Mouse (Mus musculus): ENCODE data around the gene Inha. TPM values are rescaled to one million over a fixed set of nuclear protein-coding genes. Genes with fewer than 3 reads are reported as not detected.

Gene Inha
- polyA plus RNA-seq, 1 experiment from 2014 or later = 13.8 TPM

DNA sequence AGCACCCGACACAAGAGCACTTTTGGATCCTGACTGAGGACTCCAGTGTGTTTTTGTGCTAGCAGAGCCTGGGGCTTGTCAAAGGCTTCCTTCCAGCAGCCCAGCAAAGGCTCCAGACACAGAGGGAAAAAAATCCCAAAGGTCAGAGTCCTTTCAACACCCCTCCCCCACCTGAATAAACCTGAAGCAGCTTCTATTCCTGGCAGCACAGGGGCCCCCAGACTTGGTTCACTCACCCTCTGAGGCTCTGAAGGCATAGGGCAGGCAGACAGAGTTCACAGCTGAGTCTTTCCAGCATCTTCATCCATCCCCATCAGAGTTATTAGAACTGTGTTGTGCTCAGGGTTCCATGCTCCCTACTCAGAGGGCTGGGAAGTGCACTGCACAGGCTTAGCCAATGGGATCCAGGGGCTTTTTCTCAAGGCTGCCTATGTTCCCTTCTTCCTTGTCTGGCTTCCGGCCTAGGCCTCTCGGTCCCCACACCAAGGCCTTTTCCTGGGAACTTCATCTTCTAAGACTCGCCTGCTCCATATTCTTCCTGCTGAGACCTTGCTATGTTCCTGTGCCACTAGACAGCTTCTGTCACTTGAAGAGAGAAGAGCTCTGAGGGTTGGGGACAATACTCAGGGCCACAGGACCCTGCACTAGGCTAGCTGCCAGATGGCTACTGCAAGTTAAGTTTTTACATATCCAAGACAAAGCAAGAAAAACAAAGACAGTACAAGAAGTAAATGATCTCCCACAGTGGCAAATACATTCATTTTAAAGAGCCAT, 4.7 kb downstream of the Inha start:
- Histone ChIP-seq H3K4me3 (no peak overlapping the region), H3K27ac (replicated peaks) (no peak overlapping the region), H3K27me3 (no peaks in the 10 kb centered on the region), H3K4me2 (replicated peaks) (no peak overlapping the region), H3K9me3 (no peaks in the 10 kb centered on the region), H3K4me1 (peaks cover 3% of the 10 kb centered on the region), H3K36me3 (no peaks in the 10 kb centered on the region), H3K9ac (replicated peaks) (no peak overlapping the region)
- ATAC-seq (replicated peaks) = no peak
- 65% methylated on average over 4 of the region's 4 CpGs for WGBS

DNA sequence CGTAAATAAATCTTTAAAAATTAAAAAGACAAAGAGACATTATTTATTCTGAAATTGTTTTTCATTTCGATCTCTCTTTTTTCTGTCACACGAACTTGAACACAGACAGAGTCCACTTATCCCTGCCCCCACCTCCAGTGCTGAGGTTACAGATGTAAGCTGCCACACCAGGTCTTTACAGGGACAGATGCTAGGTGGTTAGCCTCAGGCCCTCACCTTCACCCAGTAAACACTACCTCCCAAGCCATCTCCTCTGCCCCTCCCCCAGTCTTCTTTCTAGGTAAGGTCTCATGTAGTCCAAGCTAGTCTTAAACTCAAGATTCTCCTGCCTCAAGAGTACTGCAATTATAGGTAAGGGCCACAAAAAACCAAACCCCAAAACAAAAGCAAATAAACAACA, 5.7 kb downstream of the Inha start:
- Histone ChIP-seq H3K4me1 (no peaks in the 10 kb centered on the region), H3K27me3 (no peaks in the 10 kb centered on the region), H3K27ac (replicated peaks) (no peak overlapping the region), H3K4me2 (replicated peaks) (no peak overlapping the region), H3K9ac (replicated peaks) (no peak overlapping the region), H3K36me3 (no peaks in the 10 kb centered on the region), H3K9me3 (no peaks in the 10 kb centered on the region), H3K4me3 (no peak overlapping the region)
- WGBS = 90% methylated on average over 3 of the region's 3 CpGs
- ATAC-seq (replicated peaks) = no peak

DNA sequence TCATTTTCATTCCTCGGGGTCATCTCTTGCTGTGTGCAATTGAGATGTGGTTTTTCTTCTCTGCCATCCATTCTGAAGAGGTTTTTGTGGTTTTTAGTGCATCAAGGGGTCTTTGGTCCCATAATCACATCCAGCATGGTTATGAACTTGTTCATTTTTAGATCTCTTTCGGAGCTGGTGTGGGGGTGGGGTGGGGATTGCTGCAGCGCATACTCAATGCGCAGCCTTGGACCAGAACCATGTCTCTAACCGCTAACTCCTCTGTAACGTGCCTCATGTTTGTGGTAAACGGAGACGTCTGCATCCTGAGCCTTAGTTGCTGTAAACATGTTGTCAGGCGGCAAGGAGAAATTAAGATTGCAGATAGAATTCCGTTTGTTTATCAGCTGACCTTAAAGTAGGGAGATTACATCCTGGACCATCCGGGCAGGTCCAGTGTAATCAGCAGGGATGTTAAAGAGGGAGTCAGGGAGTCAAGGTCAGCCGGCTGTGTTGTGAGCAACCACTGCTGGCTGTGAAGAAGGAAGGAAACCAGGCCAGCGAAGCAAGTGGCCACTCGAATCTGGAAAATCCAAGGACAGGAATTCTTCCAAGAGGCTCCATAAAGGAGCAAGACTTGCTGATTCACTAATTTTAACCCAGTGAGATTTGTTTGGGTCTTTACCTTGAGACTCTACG, 10.0 kb downstream of the Inha start:
- Histone ChIP-seq H3K27me3 (no peaks in the 10 kb centered on the region), H3K4me2 (replicated peaks) (no peak overlapping the region), H3K9ac (replicated peaks) (no peak overlapping the region), H3K4me3 (no peak overlapping the region), H3K4me1 (peaks cover 5% of the 10 kb centered on the region; the same call in 1 of the 2 replicates), H3K27ac (replicated peaks) (no peak overlapping the region), H3K9me3 (no peaks in the 10 kb centered on the region), H3K36me3 (no peaks in the 10 kb centered on the region)
- 83% methylated on average over 15 of the region's 15 CpGs for WGBS
- ATAC-seq (replicated peaks) = no peak

DNA sequence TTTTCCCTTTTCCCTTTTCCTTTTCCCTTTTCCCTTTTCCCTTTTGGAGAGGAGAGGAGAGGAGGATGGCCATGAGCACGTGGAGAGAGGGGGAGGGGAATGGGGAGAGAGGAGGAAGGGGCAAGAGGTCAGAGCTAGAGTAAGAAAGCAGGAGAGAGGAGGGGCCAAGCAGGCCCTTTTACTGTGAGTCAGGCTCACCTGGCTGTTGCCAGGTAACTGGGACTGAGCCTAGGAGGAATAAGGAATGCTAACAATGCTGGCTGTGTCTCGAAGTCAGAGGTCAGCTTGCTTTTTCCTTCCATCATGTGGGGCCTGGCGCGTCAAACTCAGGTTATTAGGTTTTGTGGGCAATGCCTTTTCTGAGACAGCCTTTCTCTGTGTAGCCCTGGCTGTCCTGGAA, 11.1 kb downstream of the Inha start:
- 74% methylated on average over 4 of the region's 4 CpGs for WGBS

DNA sequence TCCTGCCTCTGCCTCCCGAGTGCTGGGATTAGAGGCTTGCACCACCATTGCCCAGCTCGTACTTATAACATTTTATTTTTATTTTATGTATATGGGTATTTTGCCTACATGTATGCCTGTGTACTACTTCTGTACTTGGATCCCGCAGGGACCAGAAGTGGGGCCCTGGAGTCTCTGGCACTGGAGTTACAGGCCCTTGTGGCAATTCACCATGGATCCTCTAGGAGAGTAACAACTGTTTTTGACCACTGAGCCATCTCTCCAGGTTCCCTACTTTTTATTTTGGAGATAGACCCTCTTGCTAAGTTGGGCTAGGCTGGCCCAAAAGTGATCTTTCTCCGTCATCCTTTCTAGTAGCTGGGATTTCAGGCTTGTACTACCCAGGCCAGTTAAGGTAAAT, 11.6 kb downstream of the Inha start:
- no peaks in the 10 kb centered on the region for H3K27me3 ChIP-seq
- WGBS = 95% methylated on average over 4 of the region's 4 CpGs
- peaks cover 11% of the 10 kb centered on the region; the same call in 1 of the 2 replicates for H3K4me1 ChIP-seq
- no peak overlapping the region for H3K9ac ChIP-seq (replicated peaks)
- no peaks in the 10 kb centered on the region for H3K9me3 ChIP-seq
- H3K36me3 ChIP-seq = no peaks in the 10 kb centered on the region
- ATAC-seq (replicated peaks) = no peak
- no peak overlapping the region for H3K27ac ChIP-seq (replicated peaks)
- H3K4me2 ChIP-seq (replicated peaks) = no peak overlapping the region
- H3K4me3 ChIP-seq = no peak overlapping the region

More for the DNA sequence above, 11.1 kb downstream of the Inha start:
- no peak for ATAC-seq (replicated peaks)
- peaks cover 11% of the 10 kb centered on the region; the same call in 1 of the 2 replicates for H3K4me1 ChIP-seq
- no peak overlapping the region for H3K4me2 ChIP-seq (replicated peaks)
- H3K9ac ChIP-seq (replicated peaks) = no peak overlapping the region
- no peaks in the 10 kb centered on the region for H3K27me3 ChIP-seq
- H3K4me3 ChIP-seq = no peak overlapping the region
- H3K27ac ChIP-seq (replicated peaks) = no peak overlapping the region
- H3K36me3 ChIP-seq = no peaks in the 10 kb centered on the region
- H3K9me3 ChIP-seq = no peaks in the 10 kb centered on the region

DNA sequence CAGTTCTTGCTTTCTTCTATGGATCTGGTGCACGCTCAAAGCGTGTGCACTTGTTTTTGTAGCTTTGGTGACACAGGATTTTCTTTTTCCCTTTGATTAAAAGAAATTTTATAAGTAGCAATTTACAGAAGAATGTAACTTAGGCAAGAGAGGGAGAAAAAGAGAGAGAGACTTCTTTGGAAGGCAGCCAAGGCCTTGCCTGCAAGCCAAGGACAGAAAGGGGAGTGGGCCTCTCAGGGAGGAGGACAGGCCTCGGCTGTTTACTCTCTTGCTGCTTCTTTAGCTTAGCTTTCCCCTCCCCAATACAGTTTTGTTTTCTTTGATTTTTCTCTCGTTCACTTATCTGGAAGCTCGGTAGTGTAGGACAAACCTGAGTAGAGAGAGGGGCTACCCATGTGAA, 12.7 kb downstream of the Inha start:
- no peak overlapping the region for H3K4me2 ChIP-seq (replicated peaks)
- H3K27ac ChIP-seq (replicated peaks) = no peak overlapping the region
- ATAC-seq (replicated peaks) = no peak
- no peaks in the 10 kb centered on the region for H3K27me3 ChIP-seq
- 61% methylated on average over 5 of the region's 5 CpGs for WGBS
- H3K4me3 ChIP-seq = no peak overlapping the region
- H3K9ac ChIP-seq (replicated peaks) = no peak overlapping the region
- no peaks in the 10 kb centered on the region for H3K9me3 ChIP-seq
- peaks cover 11% of the 10 kb centered on the region; the same call in 1 of the 2 replicates for H3K4me1 ChIP-seq
- no peaks in the 10 kb centered on the region for H3K36me3 ChIP-seq

DNA sequence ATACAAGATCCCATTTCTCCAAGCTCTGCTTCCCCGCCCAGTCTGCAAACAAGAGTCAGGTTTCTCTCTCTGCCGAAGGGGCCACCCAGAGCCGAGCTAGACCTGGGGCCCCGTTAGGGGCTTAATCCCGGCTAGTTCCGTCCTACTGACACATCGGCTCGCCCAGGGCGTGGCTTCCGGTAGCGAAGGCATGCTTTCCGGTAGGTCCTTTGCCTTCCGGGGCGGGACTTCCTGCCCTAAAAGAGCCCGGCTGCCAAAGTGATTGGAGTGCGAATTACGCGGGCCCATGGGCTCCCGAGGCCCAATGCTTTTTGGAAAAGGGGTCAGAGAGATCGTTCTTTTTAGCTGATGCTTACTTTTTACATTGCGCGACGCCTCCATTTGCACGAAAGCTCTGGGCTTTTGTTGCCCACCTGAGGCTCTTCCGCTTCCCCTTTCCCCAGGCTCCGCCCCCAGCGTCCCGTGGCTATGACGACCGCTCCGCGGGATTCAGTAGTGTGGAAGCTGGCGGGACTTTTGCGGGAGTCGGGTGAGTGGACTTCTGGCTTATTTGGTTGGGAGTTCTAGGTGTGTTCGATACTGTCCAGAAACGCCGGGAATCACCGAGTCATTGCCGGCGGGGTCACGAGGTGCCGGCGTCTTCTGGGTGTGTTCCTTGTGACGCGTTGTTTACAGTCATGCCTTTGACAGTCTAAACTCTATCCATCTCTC, 14.6 kb downstream of the Inha start, which contains the start of gene Stk11ip:
Gene Stk11ip, plus strand, starts transcription at position 209 of the 711 bp plus-strand sequence.
- peak; percentile 96 for ATAC-seq (replicated peaks)
- Histone ChIP-seq H3K36me3 (peaks cover 5% of the 10 kb centered on the region; the same call in 1 of the 2 replicates), H3K9ac (replicated peaks) (peak within 1 kb of the TSS; percentile 53), H3K27ac (replicated peaks) (peak within 1 kb of the TSS; percentile 87), H3K4me1 (peaks cover 11% of the 10 kb centered on the region; the same call in 1 of the 2 replicates), H3K4me3 (peak within 1 kb of the TSS; percentile 76), H3K9me3 (no peaks in the 10 kb centered on the region), H3K4me2 (replicated peaks) (peak within 1 kb of the TSS; percentile 75), H3K27me3 (no peaks in the 10 kb centered on the region)
- under 1% methylated on average over 46 of the region's 46 CpGs for WGBS

DNA sequence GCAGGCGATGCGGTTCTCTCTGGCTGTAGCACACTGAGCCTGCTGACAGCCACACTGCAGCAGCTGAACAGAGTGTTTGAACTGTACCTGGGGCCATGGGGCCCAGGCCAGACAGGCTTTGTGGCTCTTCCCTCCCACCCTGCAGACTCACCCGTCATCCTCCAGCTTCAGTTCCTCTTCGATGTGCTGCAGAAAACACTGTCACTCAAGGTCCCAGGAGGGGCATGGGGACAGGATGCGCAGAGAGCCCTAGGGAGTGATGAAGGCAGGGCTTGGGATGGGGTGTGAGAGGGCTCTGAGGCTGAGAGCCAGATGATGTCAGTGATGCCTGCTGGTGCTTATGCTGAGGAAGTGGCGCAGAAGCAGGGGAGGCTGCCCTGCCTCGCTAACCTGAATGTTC, 17.8 kb downstream of the Inha start:
- peaks cover 15% of the 10 kb centered on the region; the same call in 1 of the 2 replicates for H3K36me3 ChIP-seq
- WGBS = 94% methylated on average over 7 of the region's 7 CpGs
- H3K9me3 ChIP-seq = no peaks in the 10 kb centered on the region
- no peak overlapping the region for H3K27ac ChIP-seq (replicated peaks)
- no peaks in the 10 kb centered on the region for H3K27me3 ChIP-seq
- no peak overlapping the region for H3K4me2 ChIP-seq (replicated peaks)
- H3K4me3 ChIP-seq = no peak overlapping the region
- H3K4me1 ChIP-seq = peaks cover 11% of the 10 kb centered on the region; the same call in 1 of the 2 replicates
- H3K9ac ChIP-seq (replicated peaks) = no peak overlapping the region
- no peak for ATAC-seq (replicated peaks)

DNA sequence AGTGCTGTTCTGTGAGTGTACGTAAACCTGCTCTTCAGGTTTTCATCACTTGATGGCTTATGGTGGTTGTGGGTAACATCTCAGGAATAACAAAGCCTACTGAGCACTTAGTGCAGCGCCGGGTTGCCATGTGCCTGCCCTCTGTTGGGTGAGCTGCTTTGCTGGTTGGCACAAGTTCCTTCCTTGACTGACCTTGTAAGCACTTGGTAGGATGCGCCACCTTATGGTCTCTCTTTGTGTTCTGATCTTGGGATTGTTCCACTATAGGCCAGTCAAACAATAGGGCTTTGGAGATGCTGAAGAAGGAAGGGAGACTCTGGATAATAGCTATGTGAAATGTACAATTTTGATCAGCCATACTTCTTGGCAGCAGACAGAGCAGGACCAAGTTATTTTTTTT, 23.7 kb downstream of the Inha start:
- Histone ChIP-seq H3K4me2 (replicated peaks) (no peak overlapping the region), H3K9me3 (no peaks in the 10 kb centered on the region), H3K4me1 (no peaks in the 10 kb centered on the region), H3K27ac (replicated peaks) (no peak overlapping the region), H3K36me3 (peaks cover 25% of the 10 kb centered on the region), H3K9ac (replicated peaks) (no peak overlapping the region), H3K4me3 (no peak overlapping the region), H3K27me3 (no peaks in the 10 kb centered on the region)
- 84% methylated on average over 4 of the region's 4 CpGs for WGBS
- ATAC-seq (replicated peaks) = no peak

DNA sequence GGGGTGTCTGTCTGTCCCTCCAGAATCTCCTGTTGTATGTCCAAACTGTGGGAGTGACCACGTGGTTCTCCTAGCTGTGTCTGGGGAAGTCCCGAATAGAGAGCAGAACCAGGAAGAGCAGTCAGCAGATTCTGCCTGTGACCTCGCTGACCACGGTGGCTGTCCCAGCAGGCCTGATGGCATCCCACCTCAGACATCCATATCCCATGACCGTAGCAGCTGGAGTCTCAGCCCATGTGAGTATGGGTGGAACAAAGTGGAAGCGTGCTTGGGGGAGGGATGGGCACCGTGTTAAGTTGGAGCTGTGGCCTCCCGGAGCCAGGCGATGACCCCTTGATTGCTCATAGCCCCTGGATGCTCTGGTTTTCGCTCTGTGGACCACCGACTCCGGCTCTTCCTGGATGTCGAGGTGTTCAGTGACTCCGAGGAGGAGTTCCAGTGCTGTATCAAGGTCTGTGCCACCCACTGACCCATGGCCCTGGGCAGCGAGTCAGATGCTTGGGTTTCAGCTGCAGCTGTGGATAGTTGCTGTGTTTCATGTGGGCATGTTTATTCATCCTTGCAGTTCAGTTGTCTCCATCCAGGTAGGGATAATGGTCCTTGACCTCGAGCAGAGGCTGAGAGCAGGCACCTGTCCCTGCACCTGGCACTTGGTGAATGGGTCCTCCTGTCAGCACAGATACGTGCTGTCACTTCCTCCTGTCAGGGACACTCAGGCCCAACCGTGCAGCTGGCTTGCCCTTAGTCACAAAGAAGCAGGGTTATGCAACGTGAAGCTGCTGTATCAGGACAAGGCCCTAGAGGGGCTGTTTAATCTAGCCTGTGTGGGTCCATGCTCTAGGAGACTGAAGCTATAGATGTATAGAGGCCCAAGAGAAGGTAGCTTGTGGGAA, 25.6 kb downstream of the Inha start:
- H3K36me3 ChIP-seq = peaks cover 17% of the 10 kb centered on the region
- H3K27me3 ChIP-seq = no peaks in the 10 kb centered on the region

More for the DNA sequence above, 25.6 kb downstream of the Inha start:
- no peaks in the 10 kb centered on the region for H3K9me3 ChIP-seq
- no peak overlapping the region for H3K4me3 ChIP-seq
- no peak overlapping the region for H3K27ac ChIP-seq (replicated peaks)
- no peak for ATAC-seq (replicated peaks)
- H3K4me2 ChIP-seq (replicated peaks) = no peak overlapping the region
- 93% methylated on average over 19 of the region's 19 CpGs for WGBS
- no peaks in the 10 kb centered on the region for H3K4me1 ChIP-seq
- H3K9ac ChIP-seq (replicated peaks) = no peak overlapping the region
